In the genomic region with DNA sequence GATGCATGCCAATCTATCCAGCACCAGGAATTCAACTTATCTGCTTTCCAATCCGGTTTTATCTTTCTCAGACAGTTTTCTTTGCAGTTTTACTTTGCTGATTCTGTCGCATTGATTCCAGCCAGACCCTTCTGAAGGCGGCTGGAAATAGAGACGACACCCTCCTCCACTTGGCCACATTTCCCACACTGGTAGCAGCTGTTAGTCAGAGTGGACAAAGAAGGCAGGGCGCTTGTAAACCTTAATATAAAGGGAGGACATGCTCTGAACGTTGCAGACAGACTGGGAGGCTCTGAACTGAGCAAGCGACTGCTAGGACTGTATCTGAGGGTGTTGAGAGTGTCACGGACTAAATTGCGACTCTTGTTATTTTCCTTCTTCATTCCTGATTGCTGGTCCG, we compare ENCODE assay signal across 22 mouse cellular contexts. TPM values are rescaled to one million over a fixed set of nuclear protein-coding genes. Genes with fewer than 3 reads are reported as not detected.
"Had no signal": no experiment of that assay in that cellular context is flagged by ENCODE, and none has a peak within 500 bp of the region (broad histone marks: within the 10 kb centered on the region; RNA-seq: fewer than 3 reads in every experiment).

No protein-coding gene starts in this region.

- H3K27ac ChIP-seq: lung, embryonic 15.5 days; macrophage; midbrain, embryonic 13.5 days; midbrain, embryonic 15.5 days; neural tube, embryonic 13.5 days; neural tube, embryonic 15.5 days had no signal

- H3K4me2 ChIP-seq: lung, embryonic 15.5 days; midbrain, embryonic 11.5 days; midbrain, embryonic 13.5 days; midbrain, embryonic 15.5 days; neural tube, embryonic 13.5 days; neural tube, embryonic 15.5 days had no signal

- DNase-seq: liver, postnatal 0 days; lung, adult 2 months; lung, postnatal 14 days; lung, postnatal 36 days; retina, postnatal 1 day; right cerebral cortex, adult 18-20 months; right cerebral cortex, postnatal 25 days; right cerebral cortex, postnatal 4 days; spleen, adult 18-20 months; thymus, adult 18-20 months; thymus, postnatal 14 days; thymus, postnatal 36 days had no signal

- H3K36me3 ChIP-seq: lung, embryonic 15.5 days; midbrain, embryonic 15.5 days had no signal

- ATAC-seq: liver, postnatal 0 days; lung, postnatal 0 days; midbrain, embryonic 13.5 days; midbrain, embryonic 15.5 days had no signal

- H3K4me3 ChIP-seq: lung, embryonic 15.5 days; megakaryocyte, embryonic 14.5 days; midbrain, embryonic 13.5 days; midbrain, embryonic 15.5 days; neural tube, embryonic 13.5 days; neural tube, embryonic 15.5 days had no signal

- H3K27me3 ChIP-seq: lung, embryonic 15.5 days; midbrain, embryonic 13.5 days; midbrain, embryonic 15.5 days; neural tube, embryonic 13.5 days; neural tube, embryonic 15.5 days had no signal

- H3K9ac ChIP-seq: liver, postnatal 0 days; lung, embryonic 15.5 days; midbrain, embryonic 13.5 days; midbrain, embryonic 15.5 days; neural tube, embryonic 13.5 days; neural tube, embryonic 15.5 days had no signal

- H3K4me1 ChIP-seq: lung, embryonic 15.5 days; megakaryocyte, embryonic 14.5 days had no signal

- H3K9me3 ChIP-seq: lung, embryonic 15.5 days; midbrain, embryonic 13.5 days; midbrain, embryonic 15.5 days; neural tube, embryonic 13.5 days; neural tube, embryonic 15.5 days had no signal

RNA-seq across cellular contexts. Expression of gene Kif26b, which starts 11.3 kb away (rescaled TPM):
- total RNA-seq: monocyte, adult 5-6 weeks had no signal
- polyA plus RNA-seq: macrophage had no signal
